Mouse (Mus musculus) midbrain, embryonic 11.5 days (tissue): ENCODE data around the gene Gm14403. TPM values are rescaled to one million over a fixed set of nuclear protein-coding genes. Genes with fewer than 3 reads are reported as not detected.
"Not testable (repeated sequence)": the region's sequence is repeated elsewhere in the genome, so short reads cannot be mapped to it uniquely, and the experiment has no call there.

Experiments
- ATAC-seq: fragments of 200-750 bp; cut with Nextera tagmentation; 2 replicates; pipeline ENCODE4 v1.8.0; 2017; ENCODE audit warnings: moderate TSS enrichment, moderate library complexity; ENCODE audit not compliant: low FRiP score
- DNase-seq: peaks from one replicate; pipeline ENCODE4 v3.0.0; 2015; ENCODE audit warnings: low spot score; ENCODE audit errors: missing footprints
- H3K27ac ChIP-seq: fragments of 300-500 bp; sonication (generic); 2 replicates; pipeline ENCODE4 v1.5.1; 2014; ENCODE audit warnings: low read depth, low read length
- H3K27me3 ChIP-seq: fragments of 300-500 bp; sonication (generic); 2 replicates; pipeline ENCODE4 v1.6.1; 2014; ENCODE audit warnings: mild to moderate bottlenecking, low read length, moderate library complexity, mixed read lengths; ENCODE audit not compliant: control insufficient read depth, insufficient read depth
- H3K36me3 ChIP-seq: fragments of 300-500 bp; sonication (generic); 2 replicates; pipeline ENCODE4 v1.6.1; 2014; ENCODE audit warnings: mild to moderate bottlenecking, low read length, moderate library complexity, mixed read lengths; ENCODE audit not compliant: control insufficient read depth, insufficient read depth
- H3K4me1 ChIP-seq: fragments of 300-500 bp; sonication (generic); 2 replicates; pipeline ENCODE4 v1.6.1; 2014; ENCODE audit warnings: low read length; ENCODE audit not compliant: control insufficient read depth, insufficient read depth
- H3K4me2 ChIP-seq: fragments of 300-500 bp; sonication (generic); 2 replicates; pipeline ENCODE4 v1.6.1; 2014; ENCODE audit warnings: mild to moderate bottlenecking, moderate library complexity
- H3K4me3 ChIP-seq: fragments of 300-500 bp; sonication (generic); 2 replicates; pipeline ENCODE4 v1.5.1; 2014; ENCODE audit warnings: low read depth, low read length
- H3K9ac ChIP-seq: fragments of 300-500 bp; sonication (generic); 2 replicates; pipeline ENCODE4 v1.6.1; 2014; ENCODE audit warnings: low read length
- H3K9me3 ChIP-seq: fragments of 300-500 bp; sonication (generic); 2 replicates; pipeline ENCODE4 v1.6.1; 2016; ENCODE audit warnings: low read length; ENCODE audit not compliant: control insufficient read depth
- WGBS: fragments of 180-500 bp; shearing (Covaris S2); extraction: QIAGEN DNeasy Blood & Tissue Kit; methylation state at CpG from one replicate; pipeline ENCODE4 v1.1.7; 2014; 5-methylcytosine and 5-hydroxymethylcytosine counted together
- polyA plus RNA-seq: library from polyadenylated mRNA; unstranded; fragments of >200 nt; fragmentation: Nextera tagmentation; extraction: Ambion mirVana; gene quantifications from 2 replicates; pipeline ENCODE4 v1.2.1, GENCODE M21; 2014

Gm14403 gene
- 4.1 and 6.1 TPM in 2 replicates for polyA plus RNA-seq

DNA sequence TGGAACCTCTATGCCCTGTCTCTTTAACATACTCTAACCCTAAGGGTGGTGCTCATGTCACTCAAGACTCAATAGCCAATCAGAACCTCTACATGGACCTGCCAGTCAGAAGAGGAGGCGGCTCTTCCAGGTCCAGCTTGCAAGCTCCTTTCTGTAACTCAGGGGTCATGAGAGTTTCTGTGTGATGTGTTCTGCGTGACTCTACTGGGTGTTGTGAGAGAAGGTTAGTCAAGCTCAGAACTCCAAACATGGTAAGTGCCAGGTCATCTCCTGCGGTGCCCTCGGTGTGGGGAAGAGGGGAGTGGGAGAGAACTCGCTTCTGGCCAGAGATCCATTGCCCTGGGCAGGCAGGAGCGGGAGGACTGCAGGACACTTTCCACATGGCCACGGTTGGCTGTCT lies at the start of gene Gm14403:
Gene Gm14403, plus strand, starts transcription at position 149 of the 400 bp plus-strand sequence.
- 14% methylated on average over 7 of the region's 7 CpGs for WGBS
- not testable (repeated sequence) for H3K9me3 ChIP-seq

DNA sequence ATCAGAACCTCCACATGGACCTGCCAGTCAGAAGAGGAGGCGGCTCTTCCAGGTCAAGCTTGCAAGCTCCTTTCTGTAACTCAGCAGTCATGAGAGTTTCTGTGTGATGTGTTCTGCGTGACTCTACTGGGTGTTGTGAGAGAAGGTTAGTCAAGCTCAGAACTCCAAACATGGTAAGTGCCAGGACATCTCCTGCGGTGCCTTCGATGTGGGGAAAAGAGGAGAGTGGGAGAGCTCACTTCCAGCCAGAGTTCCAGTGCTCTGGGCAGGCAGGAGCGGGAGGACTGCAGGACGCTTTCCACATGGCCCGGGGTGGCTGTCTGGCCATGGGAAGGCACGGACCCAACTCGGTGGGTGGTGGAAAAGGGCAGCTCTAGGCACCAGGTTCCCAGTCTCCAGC lies 33.3 kb upstream of the Gm14403 start, which contains the start of gene Zfp970:
Gene Zfp970, plus strand, starts transcription at position 58 of the 400 bp plus-strand sequence.
- H3K36me3 ChIP-seq, H3K27me3 ChIP-seq, H3K27ac ChIP-seq, H3K9ac ChIP-seq, H3K4me1 ChIP-seq, ATAC-seq, H3K9me3 ChIP-seq: not testable (repeated sequence)
- peak within 1 kb of the TSS; percentile 23 for H3K4me3 ChIP-seq
- peak; percentile 82 for DNase-seq
- WGBS, result 4% methylated on average over 7 of the region's 9 CpGs
- peak within 1 kb of the TSS; percentile 33 for H3K4me2 ChIP-seq

More for the DNA sequence above, at the start of gene Gm14403:
- H3K27me3 ChIP-seq, ATAC-seq, H3K9ac ChIP-seq, H3K36me3 ChIP-seq, H3K4me1 ChIP-seq, H3K27ac ChIP-seq: not testable (repeated sequence)
- H3K4me2 ChIP-seq, result peak within 1 kb of the TSS; percentile 35; the same call in 1 of the 2 replicates
- H3K4me3 ChIP-seq, result peak within 1 kb of the TSS; percentile 19
- DNase-seq, result peak; percentile 88

DNA sequence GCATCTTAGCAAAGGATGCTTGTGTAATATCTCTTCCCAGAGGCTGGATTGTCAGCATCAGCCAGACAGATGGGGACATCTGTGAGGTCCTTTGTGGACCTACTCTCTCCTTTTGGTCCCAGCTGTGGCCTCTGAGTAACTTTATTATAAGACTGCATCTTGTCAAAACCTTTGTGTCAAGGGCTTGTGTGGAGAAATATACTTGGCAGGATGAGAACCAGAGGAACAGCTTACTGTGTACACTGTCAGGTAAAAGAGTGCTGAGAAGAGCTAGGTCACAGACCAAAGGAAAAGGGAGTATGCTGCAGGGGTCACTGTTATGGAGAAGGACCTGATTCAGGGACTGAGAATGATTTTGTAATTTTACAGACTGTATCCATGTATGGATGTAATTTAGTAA lies 29.8 kb upstream of the Gm14403 start:
- H3K4me3 ChIP-seq, H3K36me3 ChIP-seq, H3K9me3 ChIP-seq, H3K27me3 ChIP-seq, H3K4me2 ChIP-seq, ATAC-seq, DNase-seq, H3K27ac ChIP-seq, H3K4me1 ChIP-seq, H3K9ac ChIP-seq: not testable (repeated sequence)

- H3K4me3 ChIP-seq, H3K27ac ChIP-seq, H3K4me2 ChIP-seq, H3K36me3 ChIP-seq, H3K9ac ChIP-seq, H3K27me3 ChIP-seq, H3K4me1 ChIP-seq, DNase-seq, H3K9me3 ChIP-seq, ATAC-seq: not testable (repeated sequence)
- 89% methylated on average over 6 of the region's 10 CpGs for WGBS
Measured at GRCm38 (mm10) chr2:177472261-177472660, 25.8 kb upstream of the Gm14403 start.

- H3K4me2 ChIP-seq, ATAC-seq, H3K4me3 ChIP-seq, H3K4me1 ChIP-seq, H3K36me3 ChIP-seq, H3K27ac ChIP-seq, DNase-seq, H3K9me3 ChIP-seq, H3K27me3 ChIP-seq, H3K9ac ChIP-seq: not testable (repeated sequence)
- 75% methylated on average over 1 of the region's 1 CpGs for whole genome bisulfite sequencing
Measured at GRCm38 (mm10) chr2:177481971-177482370, 16.0 kb upstream of the Gm14403 start.

DNA sequence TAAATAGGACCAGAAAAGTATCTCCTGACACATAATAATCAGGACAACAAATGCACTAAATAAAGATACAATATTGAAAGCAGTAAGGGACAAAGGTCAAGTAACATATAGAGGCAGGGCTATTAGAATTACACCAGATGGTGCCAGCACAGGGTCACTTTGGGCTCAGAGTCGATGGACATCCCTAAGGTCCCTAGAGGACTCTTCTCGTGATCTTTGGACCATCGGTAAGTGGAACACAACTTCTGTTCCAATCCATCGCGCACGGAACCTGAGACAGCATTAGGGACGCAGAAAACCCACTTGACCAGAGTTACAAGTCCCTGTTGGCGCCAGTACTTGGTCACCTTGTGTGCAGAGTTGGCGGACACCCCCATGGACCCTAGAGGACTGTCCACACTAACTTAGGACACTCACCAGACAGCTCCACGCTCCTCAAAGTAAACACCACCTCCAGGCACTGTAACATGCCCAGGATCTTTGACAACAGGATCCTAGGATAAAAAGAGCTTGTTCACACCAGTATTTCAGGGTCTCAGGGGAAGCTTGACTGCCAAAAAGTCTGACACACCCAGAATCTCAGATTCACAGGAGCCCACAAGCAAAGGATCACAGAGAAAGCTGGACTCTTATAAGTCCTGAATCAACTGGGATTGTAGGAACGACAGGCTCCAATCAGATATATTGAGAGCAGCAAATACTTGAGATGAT lies 14.6 kb upstream of the Gm14403 start:
- H3K36me3 ChIP-seq, H3K4me2 ChIP-seq, H3K9ac ChIP-seq, H3K27me3 ChIP-seq, H3K4me1 ChIP-seq, H3K9me3 ChIP-seq, ATAC-seq, H3K27ac ChIP-seq, H3K4me3 ChIP-seq: not testable (repeated sequence)
- DNase-seq, result peak; percentile 12
- WGBS, result 86% methylated on average over 11 of the region's 11 CpGs

- H3K4me3 ChIP-seq, H3K27me3 ChIP-seq, ATAC-seq, H3K4me2 ChIP-seq, H3K9ac ChIP-seq, H3K9me3 ChIP-seq, H3K27ac ChIP-seq, H3K36me3 ChIP-seq, DNase-seq, H3K4me1 ChIP-seq: not testable (repeated sequence)
- WGBS, result 53% methylated on average over 1 of the region's 1 CpGs
Measured at GRCm38 (mm10) chr2:177499182-177499581, 1.2 kb downstream of the Gm14403 start.

GRCm38 (mm10) chr2:177505211-177505719 lies 7.2 kb downstream of the Gm14403 start:
- ATAC-seq, H3K4me2 ChIP-seq, H3K27ac ChIP-seq: not testable (repeated sequence)

GRCm38 (mm10) chr2:177511381-177511780 lies 13.4 kb downstream of the Gm14403 start:
- not testable (repeated sequence) for H3K9ac ChIP-seq, H3K4me3 ChIP-seq, H3K4me1 ChIP-seq, H3K27me3 ChIP-seq, ATAC-seq, DNase-seq, H3K27ac ChIP-seq, H3K36me3 ChIP-seq, H3K9me3 ChIP-seq, H3K4me2 ChIP-seq
- 61% methylated on average over 4 of the region's 4 CpGs for WGBS

More at GRCm38 (mm10) chr2:177505211-177505719, 7.2 kb downstream of the Gm14403 start:
- H3K4me3 ChIP-seq, H3K36me3 ChIP-seq, H3K4me1 ChIP-seq, H3K27me3 ChIP-seq, H3K9ac ChIP-seq, DNase-seq, H3K9me3 ChIP-seq: not testable (repeated sequence)
- WGBS, result 90% methylated on average over 1 of the region's 1 CpGs
